Mouse (Mus musculus): ENCODE data around the gene Iqch. TPM values are rescaled to one million over a fixed set of nuclear protein-coding genes. Genes with fewer than 3 reads are reported as not detected.
A peak's percentile ranks its signal among the peaks of the same experiment; 100 is the strongest.

Gene Iqch
- 0.02 TPM in 1 of 2 replicates, not detected in the other for polyA plus RNA-seq (2015; fragmentation: Nextera tagmentation; extraction: Ambion mirVana)

DNA sequence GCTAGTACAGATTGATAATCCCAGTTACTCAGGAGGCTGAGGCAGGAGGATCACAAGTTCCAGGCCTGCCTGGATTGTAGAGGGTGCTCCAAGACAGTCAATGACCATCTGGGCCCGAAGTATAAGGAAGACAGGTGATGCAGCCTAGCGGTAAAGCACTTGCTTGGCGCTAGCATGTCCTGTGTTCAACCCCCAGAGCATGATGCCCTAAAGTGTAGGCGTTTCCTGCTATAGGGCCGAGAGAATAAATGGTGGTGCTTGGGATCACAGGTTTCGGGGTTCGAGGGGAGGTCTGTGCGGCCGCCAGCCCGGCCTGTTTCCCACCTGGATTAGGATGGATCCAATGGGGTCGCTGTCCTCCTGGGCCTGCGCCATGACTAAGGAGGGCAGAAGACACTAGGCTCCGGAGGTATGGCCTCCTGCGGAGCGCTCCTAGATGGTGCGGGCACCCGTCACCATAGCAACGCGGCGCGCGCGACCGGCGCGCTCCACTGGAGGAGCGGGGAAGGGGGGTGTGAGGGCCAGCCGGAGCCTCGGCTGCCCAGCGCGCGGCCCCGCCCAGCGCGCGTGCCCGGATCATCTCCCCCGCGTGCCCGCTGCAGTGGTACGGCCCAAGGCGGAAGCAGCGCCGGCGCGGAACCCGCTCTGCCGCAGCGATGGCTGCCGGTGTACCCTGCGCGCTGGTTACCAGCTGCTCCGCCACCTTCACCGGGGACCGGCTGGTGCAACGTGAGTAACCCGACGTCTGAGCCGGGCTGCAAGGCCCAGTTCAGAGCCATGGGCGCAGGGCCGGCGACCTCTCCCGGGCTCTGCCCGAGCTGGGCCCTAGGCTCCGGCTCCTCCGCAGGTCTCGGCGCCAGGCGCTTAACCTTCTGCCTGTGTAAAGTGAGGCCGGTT lies at the start of gene Iqch, which contains the start of gene Aagab:
TSS of gene Iqch (minus strand) at position 451 of the 897 bp plus-strand sequence.
TSS of gene Aagab (plus strand) at position 618 of the 897 bp plus-strand sequence.
- peaks cover 19% of the 10 kb centered on the region for H3K4me1 ChIP-seq (ENCODE audit: control insufficient read depth, low read depth, low read length)
- no peaks in the 10 kb centered on the region for H3K27me3 ChIP-seq (ENCODE audit: control insufficient read depth, insufficient read depth, low read depth, low read length)
- peak; percentile 99 for ATAC-seq (ENCODE audit: low read depth)
- H3K27ac ChIP-seq (ENCODE audit: low read length): peak within 1 kb of the TSS; percentile 48
- no peaks in the 10 kb centered on the region for H3K36me3 ChIP-seq (ENCODE audit: control insufficient read depth, insufficient read depth)
- peak within 1 kb of the TSS; percentile 75 for H3K4me2 ChIP-seq (ENCODE audit: low read depth, low read length)
- H3K9ac ChIP-seq (ENCODE audit: low read depth, low read length): peak within 1 kb of the TSS; percentile 83
- WGBS (ENCODE audit: insufficient replicate concordance): 1% methylated on average over 60 of the region's 70 CpGs
- no peaks in the 10 kb centered on the region for H3K9me3 ChIP-seq (replicated peaks; ENCODE audit: control insufficient read depth, low read length)
- H3K4me3 ChIP-seq (ENCODE audit: low read depth, low read length): peak within 1 kb of the TSS; percentile 85

DNA sequence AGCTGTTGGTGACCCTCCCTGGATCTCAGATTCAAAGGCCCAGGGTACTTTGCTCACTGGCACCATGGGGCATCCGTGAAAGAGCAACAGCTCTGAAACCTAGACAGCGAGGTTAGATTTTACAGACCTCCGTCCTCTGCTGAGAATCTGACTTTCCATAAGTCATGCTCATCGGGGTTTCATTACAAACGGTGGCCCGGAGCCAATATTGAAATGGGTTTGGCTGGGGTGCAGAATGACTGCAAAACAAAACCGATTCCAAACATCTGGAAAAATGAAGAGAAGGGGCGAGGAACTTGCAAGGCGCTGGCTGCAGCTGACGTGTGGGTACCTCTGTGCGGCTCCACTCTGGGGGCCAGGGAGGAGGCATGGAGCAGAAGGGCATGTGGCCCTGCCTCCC lies 49.3 kb upstream of the Iqch start:
- Histone ChIP-seq H3K4me3 (ENCODE audit: low read depth, low read length) (no peak overlapping the region), H3K27me3 (ENCODE audit: control insufficient read depth, insufficient read depth, low read depth, low read length) (no peaks in the 10 kb centered on the region), H3K4me2 (ENCODE audit: low read depth, low read length) (no peak overlapping the region), H3K9ac (ENCODE audit: low read depth, low read length) (no peak overlapping the region), H3K36me3 (ENCODE audit: control insufficient read depth, insufficient read depth) (no peaks in the 10 kb centered on the region; the same call in none of the 2 replicates), H3K9me3 (replicated peaks; ENCODE audit: control insufficient read depth, low read length) (no peaks in the 10 kb centered on the region), H3K4me1 (ENCODE audit: control insufficient read depth, low read depth, low read length) (no peaks in the 10 kb centered on the region), H3K27ac (ENCODE audit: low read length) (no peak overlapping the region)
- ATAC-seq (ENCODE audit: low read depth): no peak
- WGBS (ENCODE audit: insufficient replicate concordance): 79% methylated on average over 11 of the region's 11 CpGs

DNA sequence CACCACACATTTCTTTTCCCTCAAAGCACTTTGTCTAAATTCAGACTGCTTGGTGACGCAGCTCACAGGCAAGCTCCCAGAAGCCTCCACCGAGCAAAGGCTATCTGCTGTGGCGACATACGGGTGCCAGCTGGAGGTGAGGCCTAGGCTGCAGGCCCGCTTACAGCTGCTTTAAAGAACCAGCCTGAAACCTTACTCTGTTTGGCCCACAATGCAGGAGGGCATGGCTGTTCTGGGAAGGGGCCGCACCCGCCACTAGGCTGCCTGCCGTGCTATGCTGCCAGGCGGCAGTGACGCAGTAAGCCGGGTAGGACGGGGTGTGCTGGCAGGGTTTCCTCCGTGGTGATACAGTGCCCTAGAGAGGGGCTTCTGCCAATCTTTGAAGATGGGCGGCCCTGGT lies 48.6 kb upstream of the Iqch start:
- Histone ChIP-seq H3K27ac (ENCODE audit: low read length) (no peak overlapping the region), H3K9me3 (replicated peaks; ENCODE audit: control insufficient read depth, low read length) (no peaks in the 10 kb centered on the region), H3K4me3 (ENCODE audit: low read depth, low read length) (no peak overlapping the region), H3K36me3 (ENCODE audit: control insufficient read depth, insufficient read depth) (no peaks in the 10 kb centered on the region; the same call in none of the 2 replicates), H3K9ac (ENCODE audit: low read depth, low read length) (no peak overlapping the region), H3K27me3 (ENCODE audit: control insufficient read depth, insufficient read depth, low read depth, low read length) (no peaks in the 10 kb centered on the region), H3K4me1 (ENCODE audit: control insufficient read depth, low read depth, low read length) (no peaks in the 10 kb centered on the region), H3K4me2 (ENCODE audit: low read depth, low read length) (no peak overlapping the region)
- no peak for ATAC-seq (ENCODE audit: low read depth)
- WGBS (ENCODE audit: insufficient replicate concordance): 85% methylated on average over 14 of the region's 14 CpGs

DNA sequence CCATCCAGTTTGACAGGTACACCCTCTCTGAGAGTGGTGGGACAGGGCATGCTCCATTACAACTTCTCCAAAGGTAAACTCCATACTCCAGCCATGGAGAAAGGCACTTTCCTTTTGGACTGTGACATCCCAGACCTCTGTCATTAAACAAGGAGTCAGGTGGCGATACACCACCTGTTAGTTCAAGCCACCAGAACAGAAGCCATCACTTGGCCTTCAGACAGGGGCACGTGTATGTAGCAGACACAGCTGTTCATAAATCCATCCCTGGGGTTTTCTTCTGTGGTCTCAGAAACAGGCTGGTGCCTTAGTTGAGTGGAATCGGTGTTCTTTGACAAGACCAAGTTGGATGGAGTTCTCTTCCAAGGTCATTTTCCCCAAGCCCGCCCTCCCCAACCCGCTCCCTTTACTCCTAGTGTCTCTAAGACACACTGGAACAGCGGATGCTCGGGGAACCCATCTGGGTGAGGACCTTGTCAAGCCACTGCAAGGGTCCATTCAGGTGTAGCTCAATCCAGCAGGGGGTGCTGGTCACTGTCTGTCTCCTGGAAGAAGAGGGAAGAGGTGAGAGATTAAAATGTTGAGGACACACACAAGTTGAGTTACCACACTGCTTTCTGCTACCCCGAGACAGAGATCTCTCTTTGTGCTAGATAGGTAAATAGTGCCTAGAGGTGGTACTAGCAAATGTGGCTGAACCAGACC lies 47.7 kb upstream of the Iqch start:
- Histone ChIP-seq H3K9me3 (replicated peaks; ENCODE audit: control insufficient read depth, low read length) (no peaks in the 10 kb centered on the region), H3K4me3 (ENCODE audit: low read depth, low read length) (no peak overlapping the region), H3K9ac (ENCODE audit: low read depth, low read length) (no peak overlapping the region), H3K36me3 (ENCODE audit: control insufficient read depth, insufficient read depth) (no peaks in the 10 kb centered on the region; the same call in none of the 2 replicates), H3K27ac (ENCODE audit: low read length) (no peak overlapping the region), H3K4me1 (ENCODE audit: control insufficient read depth, low read depth, low read length) (no peaks in the 10 kb centered on the region), H3K27me3 (ENCODE audit: control insufficient read depth, insufficient read depth, low read depth, low read length) (no peaks in the 10 kb centered on the region), H3K4me2 (ENCODE audit: low read depth, low read length) (no peak overlapping the region)
- WGBS (ENCODE audit: insufficient replicate concordance): 73% methylated on average over 8 of the region's 8 CpGs
- ATAC-seq (ENCODE audit: low read depth): no peak

DNA sequence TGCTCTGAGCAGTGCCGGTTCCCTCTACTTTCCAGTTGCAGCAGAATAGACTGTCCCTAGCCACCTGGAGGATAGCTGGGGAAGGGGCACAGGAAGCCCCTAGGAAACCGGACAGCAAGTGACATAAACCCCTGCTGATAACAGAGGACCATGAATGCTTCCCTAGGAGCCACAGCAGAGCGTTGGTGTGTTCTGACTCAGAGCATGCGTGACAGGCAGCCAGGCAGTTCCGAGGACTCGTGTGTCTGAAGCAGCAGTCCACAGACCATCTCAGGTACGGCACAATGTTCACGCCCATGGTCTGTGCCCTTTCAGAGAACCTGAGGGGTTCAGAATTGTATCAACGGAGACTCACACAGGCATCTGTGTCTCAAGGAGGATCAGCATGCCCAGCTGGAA lies 46.2 kb upstream of the Iqch start:
- H3K36me3 ChIP-seq (ENCODE audit: control insufficient read depth, insufficient read depth): no peaks in the 10 kb centered on the region; the same call in none of the 2 replicates
- no peaks in the 10 kb centered on the region for H3K4me1 ChIP-seq (ENCODE audit: control insufficient read depth, low read depth, low read length)
- WGBS (ENCODE audit: insufficient replicate concordance): 75% methylated on average over 9 of the region's 9 CpGs
- no peaks in the 10 kb centered on the region for H3K9me3 ChIP-seq (replicated peaks; ENCODE audit: control insufficient read depth, low read length)
- H3K4me2 ChIP-seq (ENCODE audit: low read depth, low read length): no peak overlapping the region
- ATAC-seq (ENCODE audit: low read depth): no peak
- no peak overlapping the region for H3K4me3 ChIP-seq (ENCODE audit: low read depth, low read length)
- no peak overlapping the region for H3K9ac ChIP-seq (ENCODE audit: low read depth, low read length)
- H3K27ac ChIP-seq (ENCODE audit: low read length): no peak overlapping the region
- no peaks in the 10 kb centered on the region for H3K27me3 ChIP-seq (ENCODE audit: control insufficient read depth, insufficient read depth, low read depth, low read length)

DNA sequence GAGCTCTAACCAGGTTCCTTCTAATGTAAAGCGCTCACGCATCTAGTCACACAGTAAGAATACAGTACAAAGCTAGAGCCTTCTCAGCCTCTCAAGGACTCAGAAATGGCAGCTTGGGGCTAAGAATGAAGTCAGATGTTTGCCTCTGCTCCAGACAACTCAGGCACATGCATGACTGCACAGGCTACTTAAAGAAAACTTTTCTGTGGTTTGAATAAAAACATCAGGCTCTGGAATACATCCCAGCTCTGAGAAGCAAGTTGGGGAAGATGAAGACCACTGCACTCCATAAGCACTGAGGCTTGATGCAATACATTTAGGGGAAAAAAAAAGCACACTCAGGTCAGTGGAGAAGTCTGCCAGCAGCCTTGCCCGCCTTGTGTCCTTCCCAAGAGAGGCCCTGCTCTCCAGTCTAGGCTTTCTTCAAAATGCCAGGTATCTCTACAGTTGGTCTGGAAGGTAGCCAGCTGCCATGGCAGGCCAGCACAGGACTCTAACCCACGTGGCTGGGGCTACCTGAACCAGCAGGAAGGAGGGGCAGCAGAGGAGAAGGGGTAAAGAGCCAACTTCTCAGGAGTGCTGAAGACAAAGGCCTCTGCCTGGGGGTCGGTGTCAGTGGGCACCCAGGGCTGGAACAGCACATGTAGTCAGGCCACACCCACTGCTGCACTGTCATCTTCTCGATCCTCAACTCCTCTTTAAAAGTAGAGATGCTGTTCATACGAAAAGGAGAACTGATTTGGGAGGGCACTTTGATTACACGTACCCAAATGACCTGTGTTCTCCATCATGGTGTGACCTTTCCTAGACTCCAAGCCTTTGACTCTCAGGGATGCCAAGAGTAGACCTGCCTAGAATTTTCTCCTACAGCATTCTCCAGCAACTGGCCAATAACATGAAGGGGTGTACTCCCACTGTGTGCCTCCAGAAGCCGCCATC lies 45.6 kb upstream of the Iqch start:
- no peaks in the 10 kb centered on the region for H3K27me3 ChIP-seq (ENCODE audit: control insufficient read depth, insufficient read depth, low read depth, low read length)
- H3K4me1 ChIP-seq (ENCODE audit: control insufficient read depth, low read depth, low read length): no peaks in the 10 kb centered on the region
- no peaks in the 10 kb centered on the region for H3K9me3 ChIP-seq (replicated peaks; ENCODE audit: control insufficient read depth, low read length)
- H3K36me3 ChIP-seq (ENCODE audit: control insufficient read depth, insufficient read depth): no peaks in the 10 kb centered on the region; the same call in none of the 2 replicates
- H3K4me2 ChIP-seq (ENCODE audit: low read depth, low read length): no peak overlapping the region
- ATAC-seq (ENCODE audit: low read depth): no peak
- no peak overlapping the region for H3K4me3 ChIP-seq (ENCODE audit: low read depth, low read length)
- H3K9ac ChIP-seq (ENCODE audit: low read depth, low read length): no peak overlapping the region
- 67% methylated on average over 9 of the region's 9 CpGs for WGBS (ENCODE audit: insufficient replicate concordance)
- H3K27ac ChIP-seq (ENCODE audit: low read length): no peak overlapping the region

DNA sequence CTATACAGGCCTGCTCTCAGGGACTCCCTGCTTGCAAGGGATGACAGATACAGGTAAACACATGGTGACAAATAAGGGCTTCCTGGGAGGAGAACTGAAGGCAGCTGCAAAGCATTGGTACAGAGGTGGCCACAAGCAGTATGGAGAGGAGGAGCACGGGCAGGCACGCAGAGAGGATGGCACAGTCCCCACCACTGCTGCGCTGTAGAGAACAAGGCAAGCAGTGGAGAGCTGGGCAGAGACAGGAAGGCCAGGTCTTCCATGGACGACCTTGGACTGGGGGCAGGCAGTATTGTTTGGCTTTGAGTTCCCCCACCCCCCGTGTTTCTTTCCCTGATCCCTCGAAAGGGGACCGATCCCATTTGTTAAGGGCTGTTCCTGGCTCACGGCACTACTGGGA lies 42.8 kb upstream of the Iqch start:
- ATAC-seq (ENCODE audit: low read depth): no peak
- H3K4me3 ChIP-seq (ENCODE audit: low read depth, low read length): no peak overlapping the region
- H3K9me3 ChIP-seq (replicated peaks; ENCODE audit: control insufficient read depth, low read length): no peaks in the 10 kb centered on the region
- H3K4me1 ChIP-seq (ENCODE audit: control insufficient read depth, low read depth, low read length): no peaks in the 10 kb centered on the region
- no peak overlapping the region for H3K4me2 ChIP-seq (ENCODE audit: low read depth, low read length)
- no peak overlapping the region for H3K9ac ChIP-seq (ENCODE audit: low read depth, low read length)
- H3K36me3 ChIP-seq (ENCODE audit: control insufficient read depth, insufficient read depth): peaks cover 5% of the 10 kb centered on the region
- no peaks in the 10 kb centered on the region for H3K27me3 ChIP-seq (ENCODE audit: control insufficient read depth, insufficient read depth, low read depth, low read length)
- no peak overlapping the region for H3K27ac ChIP-seq (ENCODE audit: low read length)
- WGBS (ENCODE audit: insufficient replicate concordance): 71% methylated on average over 8 of the region's 8 CpGs

DNA sequence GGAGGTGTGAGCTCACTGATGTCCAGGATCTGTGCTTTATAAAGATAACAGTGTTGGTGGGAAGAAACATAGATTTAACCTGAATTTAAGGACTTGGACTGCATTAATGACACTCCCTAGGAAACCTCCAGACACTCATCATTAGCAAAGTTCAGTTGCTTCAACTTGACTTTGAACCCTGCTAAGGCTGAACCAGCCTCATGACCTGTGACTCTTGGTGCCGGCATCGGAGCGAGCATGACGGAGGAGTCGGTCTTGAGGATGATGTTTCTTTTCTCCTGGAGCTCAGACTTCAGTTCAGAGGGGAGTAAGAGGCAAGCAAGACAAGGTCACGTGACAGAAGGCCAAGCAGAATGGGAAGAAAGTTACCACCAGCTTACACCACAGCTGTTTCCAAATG lies 41.7 kb upstream of the Iqch start:
- ATAC-seq (ENCODE audit: low read depth): no peak
- Histone ChIP-seq H3K4me2 (ENCODE audit: low read depth, low read length) (no peak overlapping the region), H3K9me3 (replicated peaks; ENCODE audit: control insufficient read depth, low read length) (no peaks in the 10 kb centered on the region), H3K27ac (ENCODE audit: low read length) (no peak overlapping the region), H3K27me3 (ENCODE audit: control insufficient read depth, insufficient read depth, low read depth, low read length) (no peaks in the 10 kb centered on the region), H3K36me3 (ENCODE audit: control insufficient read depth, insufficient read depth) (peaks cover 5% of the 10 kb centered on the region), H3K9ac (ENCODE audit: low read depth, low read length) (no peak overlapping the region), H3K4me1 (ENCODE audit: control insufficient read depth, low read depth, low read length) (no peaks in the 10 kb centered on the region), H3K4me3 (ENCODE audit: low read depth, low read length) (no peak overlapping the region)
- 78% methylated on average over 6 of the region's 6 CpGs for WGBS (ENCODE audit: insufficient replicate concordance)
